Mouse (Mus musculus) MEL (cell line): Measurements from ENCODE around the gene Stam.

Experiments used
- HCFC1 ChIP-seq: IDR thresholded peaks from 2 replicates; pipeline ENCODE4 v1.6.1; 2012; ENCODE audit warnings: low read depth, mild to moderate bottlenecking, inconsistent platforms, low read length, improper control_type of control experiment, moderate library complexity
- MXI1 ChIP-seq: IDR thresholded peaks from 2 replicates; pipeline ENCODE4 v1.6.1; 2011; ENCODE audit warnings: mild to moderate bottlenecking, low read depth, low read length, improper control_type of control experiment
- POLR2A ChIP-seq, 2 experiments: IDR thresholded peaks; 2 replicates each; pipeline ENCODE4 v1.6.1; 2011 to 2012; ENCODE audit warnings: low read length in 2 of 2, mild to moderate bottlenecking in 2 of 2, control low read depth in 1 of 2, improper control_type of control experiment in 1 of 2, low read depth in 1 of 2, moderate library complexity in 1 of 2; ENCODE audit not compliant: control insufficient read depth in 1 of 2, insufficient read depth in 1 of 2, poor library complexity in 1 of 2

DNA sequence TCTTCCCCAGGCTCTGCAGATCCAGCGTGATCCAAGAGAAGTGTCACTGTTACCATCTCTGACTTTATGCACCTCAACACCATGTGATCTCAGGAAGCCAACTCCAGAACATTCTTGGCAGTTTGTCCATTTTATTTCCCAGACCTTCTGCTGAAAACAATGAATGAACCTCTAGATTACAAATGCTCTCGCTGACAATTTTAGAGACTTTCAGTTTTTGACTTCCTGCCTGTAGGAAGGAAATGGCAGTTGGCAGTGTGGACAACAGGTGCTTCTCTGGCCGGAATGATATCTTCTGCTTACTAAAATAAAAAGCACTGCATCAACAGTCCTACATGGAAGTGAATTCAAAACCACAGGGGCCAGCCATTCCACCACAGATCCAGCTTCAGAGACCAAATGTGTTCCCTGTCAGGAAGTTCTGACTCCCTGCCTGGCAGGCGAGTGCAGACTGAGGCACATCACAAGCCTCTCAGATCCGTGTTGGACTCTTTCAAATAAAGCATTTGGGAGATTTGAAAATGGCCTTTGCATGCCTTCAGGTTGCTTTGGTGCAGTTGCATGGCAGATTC, 90.6 kb downstream of the Stam start:
- TF ChIP-seq MXI1 (no peak), HCFC1 (no peak), POLR2A (IDR thresholded peaks at IDR 0.05; ENCODE audit: control insufficient read depth in 1 of 2, insufficient read depth in 1 of 2, low read depth in 1 of 2, low read length in 2 of 2, poor library complexity in 1 of 2) (no peak)
